Mouse (Mus musculus) lung, embryonic 15.5 days (tissue): ENCODE results near the gene Cand2. TPM values are rescaled to one million over a fixed set of nuclear protein-coding genes. Genes with fewer than 3 reads are reported as not detected.
A peak's percentile ranks its signal among the peaks of the same experiment; 100 is the strongest.
"Not testable (repeated sequence)": the region's sequence is repeated elsewhere in the genome, so short reads cannot be mapped to it uniquely, and the experiment has no call there.

Experiments
- ATAC-seq: fragments of 200-750 bp; cut with Nextera tagmentation; 2 replicates; pipeline ENCODE4 v1.8.0; 2017; ENCODE audit warnings: moderate number of reproducible peaks, borderline replicate concordance; ENCODE audit not compliant: low FRiP score, low TSS enrichment; ENCODE audit errors: extremely low read depth
- H3K27ac ChIP-seq: fragments of 300-500 bp; sonication (generic); 2 replicates; pipeline ENCODE4 v1.5.1; 2015; ENCODE audit warnings: moderate library complexity, mild to moderate bottlenecking, inconsistent platforms
- H3K27me3 ChIP-seq: fragments of 300-500 bp; sonication (generic); 2 replicates; pipeline ENCODE4 v1.6.1; 2015; ENCODE audit warnings: inconsistent platforms
- H3K36me3 ChIP-seq: fragments of 300-500 bp; sonication (generic); 2 replicates; pipeline ENCODE4 v1.6.1; 2015; ENCODE audit warnings: inconsistent platforms
- H3K4me1 ChIP-seq: fragments of 300-500 bp; sonication (generic); 2 replicates; pipeline ENCODE4 v1.6.1; 2015; ENCODE audit warnings: inconsistent platforms
- H3K4me2 ChIP-seq: fragments of 300-500 bp; sonication (generic); 2 replicates; pipeline ENCODE4 v1.6.1; 2015; ENCODE audit warnings: inconsistent platforms, mild to moderate bottlenecking, moderate library complexity
- H3K4me3 ChIP-seq: fragments of 300-500 bp; sonication (generic); 2 replicates; pipeline ENCODE4 v1.5.1; 2015; ENCODE audit warnings: mild to moderate bottlenecking, inconsistent platforms
- H3K9ac ChIP-seq: fragments of 300-500 bp; sonication (generic); 2 replicates; pipeline ENCODE4 v1.6.1; 2015; ENCODE audit warnings: inconsistent platforms
- H3K9me3 ChIP-seq: fragments of 300-500 bp; sonication (generic); 2 replicates; pipeline ENCODE4 v1.6.1; 2016; ENCODE audit warnings: inconsistent platforms
- WGBS: fragments of 180-500 bp; shearing (Covaris S2); methylation state at CpG from one replicate; pipeline ENCODE4 v1.1.7; 2015; 5-methylcytosine and 5-hydroxymethylcytosine counted together
- polyA plus RNA-seq: library from polyadenylated mRNA; unstranded; fragments of >200 nt; fragmentation: Nextera tagmentation; extraction: Ambion mirVana; gene quantifications from 2 replicates; pipeline ENCODE4 v1.2.1, GENCODE M21; 2015

The Cand2 gene
- polyA plus RNA-seq, 1 experiment from 2014 or later = 32.1 TPM

- Histone ChIP-seq H3K9ac (peak within 1 kb of the TSS; percentile 95), H3K27me3 (no peaks in the 10 kb centered on the region), H3K27ac (peak within 1 kb of the TSS; percentile 89), H3K4me1 (peaks cover 20% of the 10 kb centered on the region), H3K36me3 (peaks cover 37% of the 10 kb centered on the region), H3K4me3 (peak within 1 kb of the TSS; percentile 83), H3K9me3 (no peaks in the 10 kb centered on the region), H3K4me2 (peak within 1 kb of the TSS; percentile 84)
- WGBS = under 1% methylated on average over 47 of the region's 47 CpGs
- ATAC-seq = peak; percentile 85
Measured at GRCm38 (mm10) chr6:115808488-115809231, 34.3 kb downstream of the Cand2 start, which contains the start of gene Rpl32. Gene Rpl32 (minus strand): TSS chr6:115808747.

DNA sequence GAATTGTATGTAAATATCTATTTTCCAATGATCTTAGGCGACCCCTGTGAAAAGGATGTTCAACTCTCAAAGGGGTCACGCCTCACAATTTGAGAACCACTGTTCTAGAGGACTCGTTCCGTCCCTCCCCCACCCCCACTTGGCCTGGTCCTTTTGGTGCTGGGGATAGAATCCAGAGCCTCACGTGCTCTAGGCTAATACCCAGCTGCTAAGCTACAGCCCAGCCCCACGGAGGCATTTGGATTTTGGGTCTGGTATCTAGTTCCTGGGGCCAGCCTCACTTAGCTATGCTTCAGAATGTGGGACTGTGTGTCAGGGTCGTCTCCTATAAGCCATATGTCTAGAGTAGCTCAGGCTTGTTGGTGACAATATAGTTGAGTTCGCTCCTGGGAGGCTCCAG, 37.3 kb downstream of the Cand2 start:
- H3K27ac ChIP-seq = no peak overlapping the region
- ATAC-seq = no peak
- H3K27me3 ChIP-seq = no peaks in the 10 kb centered on the region
- peaks cover 8% of the 10 kb centered on the region for H3K36me3 ChIP-seq
- 64% methylated on average over 8 of the region's 8 CpGs for WGBS
- peaks cover 8% of the 10 kb centered on the region for H3K4me1 ChIP-seq
- H3K4me2 ChIP-seq = no peak overlapping the region
- H3K9ac ChIP-seq = no peak overlapping the region
- no peaks in the 10 kb centered on the region for H3K9me3 ChIP-seq
- no peak overlapping the region for H3K4me3 ChIP-seq

DNA sequence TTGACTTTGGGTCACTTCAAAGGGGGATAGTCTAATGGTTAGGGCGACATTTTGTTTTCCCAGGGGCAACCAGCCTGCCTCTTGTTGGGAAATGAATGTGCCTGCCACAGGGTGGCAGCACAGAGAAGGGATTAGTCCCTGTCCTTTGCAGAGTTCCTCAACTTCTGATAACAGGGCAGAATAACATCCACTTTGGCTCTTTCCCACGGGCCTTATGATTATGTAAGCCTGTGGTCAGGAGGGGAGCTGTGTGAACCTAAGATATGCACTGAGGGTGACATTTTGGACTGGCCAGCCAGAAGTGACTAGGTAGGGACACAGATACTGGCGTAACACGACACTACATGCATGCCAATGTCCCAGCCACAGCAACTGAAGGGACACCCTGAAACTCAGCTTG, 39.8 kb downstream of the Cand2 start:
- H3K27ac ChIP-seq = no peak overlapping the region
- no peaks in the 10 kb centered on the region for H3K4me1 ChIP-seq
- no peak; the same call in 1 of the 2 replicates for ATAC-seq
- no peaks in the 10 kb centered on the region for H3K9me3 ChIP-seq
- no peaks in the 10 kb centered on the region for H3K36me3 ChIP-seq
- no peak overlapping the region for H3K9ac ChIP-seq
- no peak overlapping the region for H3K4me3 ChIP-seq
- no peak overlapping the region for H3K4me2 ChIP-seq
- H3K27me3 ChIP-seq = no peaks in the 10 kb centered on the region
- WGBS = 36% methylated on average over 4 of the region's 4 CpGs

- H3K4me1 ChIP-seq = no peaks in the 10 kb centered on the region
- no peak for ATAC-seq
- H3K4me2 ChIP-seq = no peak overlapping the region
- H3K4me3 ChIP-seq = no peak overlapping the region
- no peak overlapping the region for H3K27ac ChIP-seq
- 71% methylated on average over 4 of the region's 4 CpGs for WGBS
- H3K9me3 ChIP-seq = no peaks in the 10 kb centered on the region
- H3K36me3 ChIP-seq = no peaks in the 10 kb centered on the region
- no peaks in the 10 kb centered on the region for H3K27me3 ChIP-seq
- no peak overlapping the region for H3K9ac ChIP-seq
Measured at GRCm38 (mm10) chr6:115815041-115815440, 40.7 kb downstream of the Cand2 start.

- WGBS = 73% methylated on average over 2 of the region's 2 CpGs
- ATAC-seq = no peak
- H3K4me2 ChIP-seq = no peak overlapping the region
- no peaks in the 10 kb centered on the region for H3K27me3 ChIP-seq
- no peak overlapping the region for H3K9ac ChIP-seq
- H3K27ac ChIP-seq = no peak overlapping the region
- H3K4me3 ChIP-seq = no peak overlapping the region
- H3K4me1 ChIP-seq = no peaks in the 10 kb centered on the region
- H3K9me3 ChIP-seq = no peaks in the 10 kb centered on the region
- no peaks in the 10 kb centered on the region for H3K36me3 ChIP-seq
Measured at GRCm38 (mm10) chr6:115818129-115818528, 43.8 kb downstream of the Cand2 start.

GRCm38 (mm10) chr6:115821216-115821993, 47.1 kb downstream of the Cand2 start:
- Histone ChIP-seq H3K9ac (no peak overlapping the region), H3K4me3 (no peak overlapping the region), H3K9me3 (no peaks in the 10 kb centered on the region), H3K36me3 (no peaks in the 10 kb centered on the region), H3K27ac (no peak overlapping the region), H3K4me2 (no peak overlapping the region), H3K4me1 (no peaks in the 10 kb centered on the region), H3K27me3 (no peaks in the 10 kb centered on the region)
- WGBS = 71% methylated on average over 8 of the region's 8 CpGs
- no peak for ATAC-seq

- H3K9me3 ChIP-seq, H3K27me3 ChIP-seq, H3K9ac ChIP-seq, H3K36me3 ChIP-seq, H3K4me1 ChIP-seq, H3K27ac ChIP-seq: not testable (repeated sequence)
- Histone ChIP-seq H3K4me3 (peak overlapping the region; percentile 27), H3K4me2 (peak overlapping the region; percentile 50)
- peak; percentile 94 for ATAC-seq
- WGBS = 2% methylated on average over 5 of the region's 11 CpGs
Measured at GRCm38 (mm10) chr6:115823850-115824464, 49.6 kb downstream of the Cand2 start.

GRCm38 (mm10) chr6:115830779-115831601, 56.7 kb downstream of the Cand2 start:
- Histone ChIP-seq H3K27ac (no peak overlapping the region), H3K4me1 (no peaks in the 10 kb centered on the region), H3K4me2 (no peak overlapping the region), H3K27me3 (no peaks in the 10 kb centered on the region), H3K4me3 (no peak overlapping the region), H3K9me3 (no peaks in the 10 kb centered on the region), H3K36me3 (no peaks in the 10 kb centered on the region), H3K9ac (no peak overlapping the region)
- 72% methylated on average over 6 of the region's 6 CpGs for WGBS
- ATAC-seq = no peak

- 77% methylated on average over 2 of the region's 2 CpGs for WGBS
- no peak overlapping the region for H3K27ac ChIP-seq
Measured at GRCm38 (mm10) chr6:115832152-115832850, 58.0 kb downstream of the Cand2 start.

DNA sequence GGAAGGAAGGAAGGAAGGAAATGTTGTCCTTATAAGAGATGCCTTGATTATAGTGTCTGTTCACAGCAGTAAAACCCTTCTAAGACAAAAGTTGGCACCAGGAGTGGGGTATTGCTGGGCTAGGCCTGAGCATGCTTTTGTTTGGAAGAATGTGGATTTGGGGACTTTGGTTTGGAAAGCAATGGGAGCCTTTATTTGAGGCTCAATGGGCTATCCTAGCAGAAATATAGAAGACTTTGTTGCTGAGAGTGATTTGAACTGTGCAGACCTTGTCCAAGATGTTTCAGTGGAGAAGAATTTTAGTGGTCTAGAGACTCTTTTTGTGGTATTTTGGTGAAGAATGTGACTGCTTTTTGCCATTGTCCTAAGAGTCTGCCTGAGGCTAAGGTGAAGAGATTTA, 59.5 kb downstream of the Cand2 start:
- Histone ChIP-seq H3K4me1 (peaks cover 3% of the 10 kb centered on the region; the same call in 1 of the 2 replicates), H3K9me3 (no peaks in the 10 kb centered on the region), H3K27me3 (no peaks in the 10 kb centered on the region), H3K4me3 (no peak overlapping the region), H3K36me3 (no peaks in the 10 kb centered on the region), H3K4me2 (no peak overlapping the region), H3K27ac (no peak overlapping the region), H3K9ac (no peak overlapping the region)
- ATAC-seq = no peak

More at GRCm38 (mm10) chr6:115832152-115832850, 58.0 kb downstream of the Cand2 start:
- Histone ChIP-seq H3K4me2 (no peak overlapping the region), H3K9me3 (no peaks in the 10 kb centered on the region), H3K27me3 (no peaks in the 10 kb centered on the region), H3K4me3 (no peak overlapping the region), H3K36me3 (no peaks in the 10 kb centered on the region), H3K4me1 (no peaks in the 10 kb centered on the region), H3K9ac (no peak overlapping the region)
- no peak for ATAC-seq

- Histone ChIP-seq H3K27me3 (no peaks in the 10 kb centered on the region), H3K4me2 (peak within 1 kb of the TSS; percentile 71), H3K4me1 (peaks cover 3% of the 10 kb centered on the region; the same call in 1 of the 2 replicates), H3K9ac (peak within 1 kb of the TSS; percentile 14; the same call in 1 of the 2 replicates), H3K4me3 (peak within 1 kb of the TSS; percentile 39), H3K36me3 (peaks cover 13% of the 10 kb centered on the region), H3K27ac (peak within 1 kb of the TSS; percentile 29; the same call in 1 of the 2 replicates), H3K9me3 (no peaks in the 10 kb centered on the region)
- 2% methylated on average over 19 of the region's 19 CpGs for WGBS
- peak; percentile 90 for ATAC-seq
Measured at GRCm38 (mm10) chr6:115838161-115838597, 63.8 kb downstream of the Cand2 start, which contains the start of gene Efcab12. Gene Efcab12 (minus strand): TSS chr6:115838412.
